Mouse (Mus musculus): Measurements from ENCODE around the gene Cbarp.
A peak's percentile ranks its signal among the peaks of the same experiment; 100 is the strongest.

Gene Cbarp

GRCm38 (mm10) chr10:80144159-80144558 is 3.5 kb upstream of the Cbarp start:
- no peak for DNase-seq (ENCODE audit: low spot score in 2 of 2)

- DNase-seq (ENCODE audit: low spot score in 2 of 2), result no peak
Measured at GRCm38 (mm10) chr10:80143664-80144063, 3.0 kb upstream of the Cbarp start.

GRCm38 (mm10) chr10:80142530-80142925 is 1.9 kb upstream of the Cbarp start:
- DNase-seq (ENCODE audit: low spot score in 2 of 2), result no peak

- DNase-seq (ENCODE audit: low spot score in 2 of 2), result peak; percentile 89 to 90
Measured at GRCm38 (mm10) chr10:80141786-80142529, 1.3 kb upstream of the Cbarp start.

- DNase-seq (ENCODE audit: low spot score in 2 of 2), result peak; percentile 94 to 95
Measured at GRCm38 (mm10) chr10:80141243-80141642, 608 bp upstream of the Cbarp start.

- no peak for DNase-seq (ENCODE audit: low spot score in 2 of 2)
Measured at GRCm38 (mm10) chr10:80139975-80140665, 515 bp downstream of the Cbarp start.

GRCm38 (mm10) chr10:80139439-80139775 is 1.2 kb downstream of the Cbarp start:
- no peak for DNase-seq (ENCODE audit: low spot score in 2 of 2)

GRCm38 (mm10) chr10:80138553-80139438 is 1.8 kb downstream of the Cbarp start, which contains the start of gene Atp5d:
Gene Atp5d, plus strand, starts transcription at chr10:80138632.
- DNase-seq (ENCODE audit: low spot score in 2 of 2), result peak in 1 of 2 experiments; percentile 58

- DNase-seq (ENCODE audit: low spot score in 2 of 2), result no peak
Measured at GRCm38 (mm10) chr10:80137626-80138552, 2.7 kb downstream of the Cbarp start.

- DNase-seq (ENCODE audit: low spot score in 2 of 2), result no peak
Measured at GRCm38 (mm10) chr10:80136952-80137625, 3.5 kb downstream of the Cbarp start.

GRCm38 (mm10) chr10:80136179-80136951 is 4.3 kb downstream of the Cbarp start:
- no peak for DNase-seq (ENCODE audit: low spot score in 2 of 2)

GRCm38 (mm10) chr10:80135641-80136040 is 5.0 kb downstream of the Cbarp start:
- DNase-seq (ENCODE audit: low spot score in 2 of 2), result no peak

GRCm38 (mm10) chr10:80135161-80135560 is 5.5 kb downstream of the Cbarp start:
- DNase-seq (ENCODE audit: low spot score in 2 of 2), result no peak

- no peak for DNase-seq (ENCODE audit: low spot score in 2 of 2)
Measured at GRCm38 (mm10) chr10:80134421-80134820, 6.2 kb downstream of the Cbarp start.

- no peak for DNase-seq (ENCODE audit: low spot score in 2 of 2)
Measured at GRCm38 (mm10) chr10:80133226-80133849, 7.3 kb downstream of the Cbarp start.

- DNase-seq (ENCODE audit: low spot score in 2 of 2), result no peak
Measured at GRCm38 (mm10) chr10:80131952-80132350, 8.7 kb downstream of the Cbarp start.

- peak in 1 of 2 experiments; percentile 66 for DNase-seq (ENCODE audit: low spot score in 2 of 2)
Measured at GRCm38 (mm10) chr10:80131316-80131951, 9.2 kb downstream of the Cbarp start.

GRCm38 (mm10) chr10:80130403-80131031 is 10.1 kb downstream of the Cbarp start:
- peak in 1 of 2 experiments; percentile 14 for DNase-seq (ENCODE audit: low spot score in 2 of 2)
